Mouse (Mus musculus) hindbrain, embryonic 15.5 days (tissue): ENCODE results near the gene B4galnt4. TPM values are rescaled to one million over a fixed set of nuclear protein-coding genes. Genes with fewer than 3 reads are reported as not detected.
"Not testable (repeated sequence)": the region's sequence is repeated elsewhere in the genome, so short reads cannot be mapped to it uniquely, and the experiment has no call there.

Experiments
- ATAC-seq: fragments of 200-750 bp; cut with Nextera tagmentation; 2 replicates; pipeline ENCODE4 v1.8.0; 2017; ENCODE audit warnings: low read depth, moderate number of reproducible peaks, moderate TSS enrichment; ENCODE audit not compliant: low FRiP score
- H3K27ac ChIP-seq: fragments of 300-500 bp; sonication (generic); replicated peaks from 2 replicates; pipeline ENCODE4 v1.5.1; 2015; ENCODE audit warnings: mild to moderate bottlenecking, inconsistent platforms
- H3K27me3 ChIP-seq: fragments of 300-500 bp; sonication (generic); 2 replicates; pipeline ENCODE4 v1.6.1; 2015; ENCODE audit warnings: control low read depth, inconsistent platforms
- H3K36me3 ChIP-seq: fragments of 300-500 bp; sonication (generic); 2 replicates; pipeline ENCODE4 v1.6.1; 2015; ENCODE audit warnings: control low read depth, inconsistent platforms
- H3K4me1 ChIP-seq: fragments of 300-500 bp; sonication (generic); replicated peaks from 2 replicates; pipeline ENCODE4 v1.6.1; 2015; ENCODE audit warnings: control low read depth, inconsistent platforms
- H3K4me2 ChIP-seq: fragments of 300-500 bp; sonication (generic); 2 replicates; pipeline ENCODE4 v1.6.1; 2015; ENCODE audit warnings: moderate library complexity, mild to moderate bottlenecking, inconsistent platforms
- H3K4me3 ChIP-seq: fragments of 300-500 bp; sonication (generic); 2 replicates; pipeline ENCODE4 v1.5.1; 2015; ENCODE audit warnings: mild to moderate bottlenecking, inconsistent platforms
- H3K9ac ChIP-seq: fragments of 300-500 bp; sonication (generic); 2 replicates; pipeline ENCODE4 v1.6.1; 2015; ENCODE audit warnings: inconsistent platforms
- H3K9me3 ChIP-seq: fragments of 300-500 bp; sonication (generic); 2 replicates; pipeline ENCODE4 v1.6.1; 2016; ENCODE audit warnings: control low read depth, inconsistent platforms
- WGBS: fragments of 180-500 bp; shearing (Covaris S2); methylation state at CpG from one replicate; pipeline ENCODE4 v1.1.7; 2015; 5-methylcytosine and 5-hydroxymethylcytosine counted together
- polyA plus RNA-seq: library from polyadenylated mRNA; unstranded; fragments of >200 nt; fragmentation: Nextera tagmentation; extraction: Ambion mirVana; gene quantifications from 2 replicates; pipeline ENCODE4 v1.2.1, GENCODE M21; 2015

Gene B4galnt4
- polyA plus RNA-seq = 45.6 and 57.3 TPM in 2 replicates

- H3K9ac ChIP-seq = peak within 1 kb of the TSS; percentile 94
- under 1% methylated on average over 71 of the region's 72 CpGs for WGBS
- no peaks in the 10 kb centered on the region for H3K27me3 ChIP-seq
- H3K27ac ChIP-seq = peak within 1 kb of the TSS; percentile 94
- H3K9me3 ChIP-seq = no peaks in the 10 kb centered on the region
- H3K4me3 ChIP-seq = peak within 1 kb of the TSS; percentile 76
- peak within 1 kb of the TSS; percentile 62 for H3K4me2 ChIP-seq
- ATAC-seq = peak; percentile 99
- peaks cover 34% of the 10 kb centered on the region for H3K4me1 ChIP-seq
- H3K36me3 ChIP-seq = peaks cover 19% of the 10 kb centered on the region
These were observed at the start of gene B4galnt4 for GRCm38 (mm10) chr7:141060426-141061242. Gene B4galnt4 (plus strand): TSS chr7:141061104.

- WGBS = 88% methylated on average over 7 of the region's 7 CpGs
- no peak for ATAC-seq
- Histone ChIP-seq H3K4me1 (peaks cover 6% of the 10 kb centered on the region; the same call in 1 of the 2 replicates), H3K36me3 (no peaks in the 10 kb centered on the region), H3K4me3 (no peak overlapping the region), H3K9ac (no peak overlapping the region), H3K27ac (no peak overlapping the region), H3K9me3 (no peaks in the 10 kb centered on the region), H3K27me3 (no peaks in the 10 kb centered on the region), H3K4me2 (no peak overlapping the region)
These were observed 49.6 kb upstream of the B4galnt4 start for GRCm38 (mm10) chr7:141011238-141011770.

GRCm38 (mm10) chr7:141016707-141017697 is 43.9 kb upstream of the B4galnt4 start:
- H3K4me2 ChIP-seq = no peak overlapping the region
- no peak for ATAC-seq
- no peak overlapping the region for H3K4me3 ChIP-seq
- no peaks in the 10 kb centered on the region for H3K9me3 ChIP-seq
- H3K4me1 ChIP-seq = no peaks in the 10 kb centered on the region
- H3K27ac ChIP-seq = no peak overlapping the region
- WGBS = 88% methylated on average over 10 of the region's 10 CpGs
- no peaks in the 10 kb centered on the region for H3K36me3 ChIP-seq
- H3K9ac ChIP-seq = no peak overlapping the region
- no peaks in the 10 kb centered on the region for H3K27me3 ChIP-seq

- H3K4me2 ChIP-seq, ATAC-seq: not testable (repeated sequence)
- 91% methylated on average over 1 of the region's 1 CpGs for WGBS
These were observed 43.1 kb upstream of the B4galnt4 start, which contains the start of gene Ifitm6 for GRCm38 (mm10) chr7:141017824-141018223. Gene Ifitm6 (minus strand): TSS chr7:141017924.

GRCm38 (mm10) chr7:141019028-141019427 is 41.9 kb upstream of the B4galnt4 start:
- H3K36me3 ChIP-seq = no peaks in the 10 kb centered on the region
- H3K4me3 ChIP-seq = no peak overlapping the region
- no peaks in the 10 kb centered on the region for H3K4me1 ChIP-seq
- no peak for ATAC-seq
- no peak overlapping the region for H3K4me2 ChIP-seq
- no peak overlapping the region for H3K9ac ChIP-seq
- H3K27me3 ChIP-seq = no peaks in the 10 kb centered on the region
- H3K27ac ChIP-seq = no peak overlapping the region
- 96% methylated on average over 5 of the region's 5 CpGs for WGBS
- no peaks in the 10 kb centered on the region for H3K9me3 ChIP-seq

More at GRCm38 (mm10) chr7:141017824-141018223, 43.1 kb upstream of the B4galnt4 start, which contains the start of gene Ifitm6:
- not testable (repeated sequence) for H3K27me3 ChIP-seq, H3K27ac ChIP-seq, H3K36me3 ChIP-seq, H3K9me3 ChIP-seq, H3K9ac ChIP-seq, H3K4me1 ChIP-seq, H3K4me3 ChIP-seq

GRCm38 (mm10) chr7:141021489-141022449 is 39.1 kb upstream of the B4galnt4 start:
- Histone ChIP-seq H3K4me3 (no peak overlapping the region), H3K27me3 (no peaks in the 10 kb centered on the region), H3K9ac (no peak overlapping the region), H3K36me3 (no peaks in the 10 kb centered on the region), H3K4me2 (no peak overlapping the region), H3K4me1 (peaks cover 17% of the 10 kb centered on the region; the same call in 1 of the 2 replicates), H3K9me3 (no peaks in the 10 kb centered on the region), H3K27ac (no peak overlapping the region)
- WGBS = 82% methylated on average over 14 of the region's 14 CpGs
- no peak for ATAC-seq

- Histone ChIP-seq H3K4me3 (no peak overlapping the region), H3K27ac (peak overlapping the region; percentile 80), H3K27me3 (no peaks in the 10 kb centered on the region), H3K36me3 (no peaks in the 10 kb centered on the region), H3K4me2 (no peak overlapping the region), H3K9ac (no peak overlapping the region), H3K9me3 (no peaks in the 10 kb centered on the region), H3K4me1 (peaks cover 17% of the 10 kb centered on the region; the same call in 1 of the 2 replicates)
- 19% methylated on average over 6 of the region's 6 CpGs for WGBS
- ATAC-seq = peak; percentile 77; the same call in 1 of the 2 replicates
These were observed 35.8 kb upstream of the B4galnt4 start for GRCm38 (mm10) chr7:141024865-141025838.

DNA sequence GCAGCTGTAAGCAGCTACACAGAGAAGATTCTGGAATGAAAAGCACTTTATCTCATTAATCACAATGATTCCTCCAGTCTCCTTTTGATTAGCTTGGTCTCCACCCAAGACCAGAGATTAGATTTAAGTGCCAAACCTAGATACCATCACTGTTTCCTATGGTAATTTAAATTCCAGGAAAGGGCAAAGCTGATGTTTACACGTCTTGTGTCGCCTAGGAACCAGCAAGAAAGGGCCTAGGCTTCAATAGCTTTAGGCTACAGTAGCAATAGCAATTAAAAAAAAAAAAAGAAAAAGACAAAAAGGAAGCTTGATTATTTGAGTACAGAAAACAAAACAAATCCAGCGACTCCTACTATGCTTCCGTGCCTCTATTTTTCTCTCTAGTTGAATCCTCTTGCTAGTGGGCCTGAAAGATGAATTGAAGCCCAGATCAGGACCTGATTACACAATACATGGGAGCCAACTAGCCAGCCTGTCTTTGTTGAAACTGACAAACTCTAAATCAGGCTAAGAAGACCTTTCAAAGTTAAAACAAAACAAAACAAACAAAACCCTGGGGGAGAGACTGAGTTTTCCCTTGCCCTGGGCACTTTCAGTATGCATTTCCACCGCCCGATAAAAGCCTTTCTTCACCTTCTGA is 34.7 kb upstream of the B4galnt4 start:
- 17% methylated on average over 6 of the region's 6 CpGs for WGBS
- peak overlapping the region; percentile 67 for H3K27ac ChIP-seq
- H3K9ac ChIP-seq = no peak overlapping the region
- H3K27me3 ChIP-seq = no peaks in the 10 kb centered on the region
- no peak overlapping the region for H3K4me3 ChIP-seq
- no peaks in the 10 kb centered on the region for H3K9me3 ChIP-seq
- 0 out of 2 replicates have a peak, but pooled peaks have one; percentile 13 for ATAC-seq
- no peaks in the 10 kb centered on the region for H3K36me3 ChIP-seq
- H3K4me1 ChIP-seq = peaks cover 17% of the 10 kb centered on the region; the same call in 1 of the 2 replicates
- H3K4me2 ChIP-seq = no peak overlapping the region

- H3K9ac ChIP-seq = no peak overlapping the region
- H3K4me1 ChIP-seq = peaks cover 17% of the 10 kb centered on the region; the same call in 1 of the 2 replicates
- ATAC-seq = 0 out of 2 replicates have a peak, but pooled peaks have one; percentile 31
- no peak overlapping the region for H3K4me2 ChIP-seq
- H3K27ac ChIP-seq = peak overlapping the region; percentile 67
- H3K36me3 ChIP-seq = no peaks in the 10 kb centered on the region
- no peaks in the 10 kb centered on the region for H3K27me3 ChIP-seq
- no peak overlapping the region for H3K4me3 ChIP-seq
- WGBS = 38% methylated on average over 5 of the region's 5 CpGs
- no peaks in the 10 kb centered on the region for H3K9me3 ChIP-seq
These were observed 34.2 kb upstream of the B4galnt4 start for GRCm38 (mm10) chr7:141026740-141027098.
